Mouse (Mus musculus): ENCODE results near the gene Kctd7. TPM values are rescaled to one million over a fixed set of nuclear protein-coding genes. Genes with fewer than 3 reads are reported as not detected.

Gene Kctd7
- polyA plus RNA-seq, 1 experiment, result 4.5 TPM

DNA sequence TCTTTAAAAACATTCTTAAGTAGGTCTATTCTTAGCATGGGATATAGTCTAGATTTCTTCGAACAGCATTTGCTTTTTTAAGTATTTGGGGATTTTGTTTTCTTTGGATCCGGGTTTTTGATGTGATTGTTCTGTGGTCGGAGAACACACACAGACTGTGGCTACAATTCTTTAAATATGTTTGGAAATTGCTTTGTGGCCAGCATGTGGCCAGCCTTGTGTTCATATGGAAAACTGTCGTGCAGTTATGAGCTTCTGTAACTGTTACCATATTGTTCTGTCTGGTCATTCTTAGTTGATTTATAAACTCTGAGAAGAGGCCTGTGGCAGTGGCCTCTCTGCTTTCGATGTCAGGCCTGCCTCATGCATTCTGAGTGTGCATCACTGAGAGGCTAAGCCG, 26.7 kb upstream of the Kctd7 start:
- H3K36me3 ChIP-seq (ENCODE audit: control insufficient read depth, insufficient read depth), result peaks cover 5% of the 10 kb centered on the region
- no peaks in the 10 kb centered on the region for H3K27me3 ChIP-seq (ENCODE audit: control insufficient read depth, insufficient read depth, insufficient read length)
- H3K79me2 ChIP-seq (ENCODE audit: control insufficient read depth, insufficient read depth), result no peaks in the 10 kb centered on the region
- no peak overlapping the region for H3ac ChIP-seq (ENCODE audit: control insufficient read depth, insufficient read length)
- no peak overlapping the region for H3K4me3 ChIP-seq
- TF ChIP-seq MAX (IDR thresholded peaks at IDR 0.05; ENCODE audit: low read depth) (no peak), MYOD1 (IDR thresholded peaks at IDR 0.05; ENCODE audit: control insufficient read depth in 1 of 3, insufficient read length in 2 of 3, low read depth in 2 of 3) (no peak), CEBPB (IDR thresholded peaks at IDR 0.05; ENCODE audit: insufficient read depth, poor library complexity, severe bottlenecking) (no peak), MYOG (IDR thresholded peaks at IDR 0.05; ENCODE audit: control insufficient read depth in 1 of 3, insufficient read depth in 1 of 3, insufficient read length in 2 of 3, low read depth in 2 of 3) (no peak), TCF3 (IDR thresholded peaks at IDR 0.05; ENCODE audit: insufficient read length, low read depth) (no peak), USF1 (IDR thresholded peaks at IDR 0.05; ENCODE audit: low read depth) (no peak), SRF (IDR thresholded peaks at IDR 0.05; ENCODE audit: control insufficient read depth, insufficient read length, low read depth) (no peak)
- no peak overlapping the region for H3K4me2 ChIP-seq (ENCODE audit: low read depth)

DNA sequence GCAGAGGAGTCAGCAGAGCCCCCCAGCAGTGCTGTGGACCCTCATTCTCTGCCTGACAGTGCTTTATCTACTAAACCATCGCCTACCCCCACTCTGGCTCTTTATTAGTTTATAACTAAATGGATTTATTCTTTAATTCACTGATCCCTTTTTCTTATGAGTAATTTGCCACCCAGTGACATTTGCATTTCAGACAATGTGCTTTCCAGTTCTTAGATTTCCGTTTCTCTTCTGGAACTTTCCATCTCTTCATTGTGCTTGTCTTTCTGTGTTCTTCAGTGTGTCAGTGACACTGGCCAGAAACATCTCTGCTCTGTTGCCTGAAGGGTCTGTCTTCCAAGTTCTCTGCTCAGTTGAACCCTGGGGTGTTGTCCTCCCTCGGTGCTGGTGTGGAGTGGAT, 25.4 kb upstream of the Kctd7 start:
- H3K4me3 ChIP-seq, result no peak overlapping the region
- H3ac ChIP-seq (ENCODE audit: control insufficient read depth, insufficient read length), result no peak overlapping the region
- H3K4me2 ChIP-seq (ENCODE audit: low read depth), result no peak overlapping the region
- TF ChIP-seq REST (IDR thresholded peaks at IDR 0.05; ENCODE audit: insufficient read depth, insufficient read length), result no peak
- no peak for TF ChIP-seq CEBPB (IDR thresholded peaks at IDR 0.05; ENCODE audit: insufficient read depth, poor library complexity, severe bottlenecking)
- TF ChIP-seq POLR2AphosphoS2 (IDR thresholded peaks at IDR 0.05; ENCODE audit: insufficient read length, low read depth), result no peak
- TF ChIP-seq USF1 (IDR thresholded peaks at IDR 0.05; ENCODE audit: low read depth), result no peak
- no peak for TF ChIP-seq TCF3 (IDR thresholded peaks at IDR 0.05; ENCODE audit: insufficient read length, low read depth)
- TF ChIP-seq MAX (IDR thresholded peaks at IDR 0.05; ENCODE audit: low read depth), result no peak
- no peak for TF ChIP-seq E2F4 (IDR thresholded peaks at IDR 0.05; ENCODE audit: insufficient read depth)
- no peak for TF ChIP-seq SRF (IDR thresholded peaks at IDR 0.05; ENCODE audit: control insufficient read depth, insufficient read length, low read depth)
- no peak for TF ChIP-seq MYOD1 (IDR thresholded peaks at IDR 0.05; ENCODE audit: control insufficient read depth in 1 of 3, insufficient read length in 2 of 3, low read depth in 2 of 3)
- TF ChIP-seq POLR2A (IDR thresholded peaks at IDR 0.05; ENCODE audit: insufficient read length, low read depth), result no peak
- no peak for TF ChIP-seq MYOG (IDR thresholded peaks at IDR 0.05; ENCODE audit: control insufficient read depth in 1 of 3, insufficient read depth in 1 of 3, insufficient read length in 2 of 3, low read depth in 2 of 3)
- no peak for TF ChIP-seq TCF12 (IDR thresholded peaks at IDR 0.05; ENCODE audit: insufficient read depth, poor library complexity, severe bottlenecking)
- peaks cover 5% of the 10 kb centered on the region for H3K36me3 ChIP-seq (ENCODE audit: control insufficient read depth, insufficient read depth)
- no peaks in the 10 kb centered on the region for H3K79me2 ChIP-seq (ENCODE audit: control insufficient read depth, insufficient read depth)
- H3K27me3 ChIP-seq (ENCODE audit: control insufficient read depth, insufficient read depth, insufficient read length), result no peaks in the 10 kb centered on the region

DNA sequence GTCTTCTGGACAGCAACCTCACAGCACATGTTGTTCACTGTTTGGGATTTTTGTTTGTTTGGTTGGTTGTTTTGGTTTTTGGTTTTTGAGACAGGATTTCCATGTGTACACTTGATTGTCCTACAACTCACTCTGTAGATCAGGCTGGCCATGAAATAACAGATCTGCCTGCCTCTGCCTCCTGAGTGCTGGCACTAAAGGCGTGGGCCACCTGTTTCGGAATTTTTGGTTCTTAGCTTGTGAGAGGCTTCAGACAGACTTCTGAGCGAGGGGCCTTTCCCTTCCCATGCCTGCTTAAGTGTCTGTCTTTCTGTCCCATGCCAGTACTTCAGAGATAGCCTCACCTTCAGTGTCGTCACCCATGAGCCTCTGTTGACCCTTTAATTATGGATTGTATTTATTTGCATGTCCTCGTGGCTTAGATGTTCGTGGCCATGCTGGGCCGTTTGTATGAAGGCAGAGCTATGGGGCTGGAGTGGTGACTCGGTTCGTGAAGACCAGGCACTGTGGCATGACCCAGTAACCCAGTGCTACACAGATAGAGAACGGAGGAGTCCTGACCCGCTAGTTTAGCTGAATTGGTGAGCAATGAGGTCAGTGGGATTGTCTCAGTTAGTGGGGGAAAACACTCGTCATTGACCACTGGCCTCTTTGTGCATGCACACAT, 24.5 kb upstream of the Kctd7 start:
- Histone ChIP-seq H3K4me3 (no peak overlapping the region), H3K4me2 (ENCODE audit: low read depth) (no peak overlapping the region), H3K36me3 (ENCODE audit: control insufficient read depth, insufficient read depth) (no peaks in the 10 kb centered on the region), H3K79me2 (ENCODE audit: control insufficient read depth, insufficient read depth) (no peaks in the 10 kb centered on the region), H3ac (ENCODE audit: control insufficient read depth, insufficient read length) (no peak overlapping the region), H3K27me3 (ENCODE audit: control insufficient read depth, insufficient read depth, insufficient read length) (no peaks in the 10 kb centered on the region)
- no peak for TF ChIP-seq TCF12 (IDR thresholded peaks at IDR 0.05; ENCODE audit: insufficient read depth, poor library complexity, severe bottlenecking)
- TF ChIP-seq MAX (IDR thresholded peaks at IDR 0.05; ENCODE audit: low read depth), result no peak
- TF ChIP-seq REST (IDR thresholded peaks at IDR 0.05; ENCODE audit: insufficient read depth, insufficient read length), result no peak
- TF ChIP-seq SRF (IDR thresholded peaks at IDR 0.05; ENCODE audit: control insufficient read depth, insufficient read length, low read depth), result no peak
- TF ChIP-seq CEBPB (IDR thresholded peaks at IDR 0.05; ENCODE audit: insufficient read depth, poor library complexity, severe bottlenecking), result no peak
- TF ChIP-seq USF1 (IDR thresholded peaks at IDR 0.05; ENCODE audit: low read depth), result no peak
- TF ChIP-seq E2F4 (IDR thresholded peaks at IDR 0.05; ENCODE audit: insufficient read depth), result no peak
- no peak for TF ChIP-seq MYOG (IDR thresholded peaks at IDR 0.05; ENCODE audit: control insufficient read depth in 1 of 3, insufficient read depth in 1 of 3, insufficient read length in 2 of 3, low read depth in 2 of 3)
- no peak for TF ChIP-seq POLR2A (IDR thresholded peaks at IDR 0.05; ENCODE audit: insufficient read length, low read depth)
- TF ChIP-seq POLR2AphosphoS2 (IDR thresholded peaks at IDR 0.05; ENCODE audit: insufficient read length, low read depth), result no peak
- no peak for TF ChIP-seq TCF3 (IDR thresholded peaks at IDR 0.05; ENCODE audit: insufficient read length, low read depth)
- no peak for TF ChIP-seq MYOD1 (IDR thresholded peaks at IDR 0.05; ENCODE audit: control insufficient read depth in 1 of 3, insufficient read length in 2 of 3, low read depth in 2 of 3)

DNA sequence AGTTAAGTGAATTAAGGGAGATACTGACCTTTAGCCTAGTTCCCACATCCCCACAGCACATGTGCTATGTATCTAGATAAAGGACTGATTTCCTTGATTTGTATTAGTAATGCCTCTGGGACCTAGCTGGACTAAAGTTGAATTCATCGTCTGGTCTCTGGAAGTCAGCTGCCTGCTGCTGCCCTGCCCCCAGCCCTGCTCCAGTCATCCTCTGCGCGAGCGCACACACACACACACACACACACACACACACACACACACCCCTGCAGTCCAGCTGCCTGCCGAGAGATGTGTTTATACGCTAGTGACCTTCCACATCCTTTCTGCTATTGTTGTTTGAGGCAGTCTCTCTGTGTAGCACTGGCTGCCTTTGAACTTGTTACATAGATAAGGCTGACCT, 23.8 kb upstream of the Kctd7 start:
- no peak for TF ChIP-seq TCF3 (IDR thresholded peaks at IDR 0.05; ENCODE audit: insufficient read length, low read depth)
- TF ChIP-seq REST (IDR thresholded peaks at IDR 0.05; ENCODE audit: insufficient read depth, insufficient read length), result no peak
- no peak for TF ChIP-seq TCF12 (IDR thresholded peaks at IDR 0.05; ENCODE audit: insufficient read depth, poor library complexity, severe bottlenecking)
- TF ChIP-seq USF1 (IDR thresholded peaks at IDR 0.05; ENCODE audit: low read depth), result no peak
- TF ChIP-seq CEBPB (IDR thresholded peaks at IDR 0.05; ENCODE audit: insufficient read depth, poor library complexity, severe bottlenecking), result no peak
- TF ChIP-seq MYOD1 (IDR thresholded peaks at IDR 0.05; ENCODE audit: control insufficient read depth in 1 of 3, insufficient read length in 2 of 3, low read depth in 2 of 3), result no peak
- Histone ChIP-seq H3K27me3 (ENCODE audit: control insufficient read depth, insufficient read depth, insufficient read length) (no peaks in the 10 kb centered on the region), H3ac (ENCODE audit: control insufficient read depth, insufficient read length) (no peak overlapping the region), H3K4me2 (ENCODE audit: low read depth) (no peak overlapping the region), H3K79me2 (ENCODE audit: control insufficient read depth, insufficient read depth) (no peaks in the 10 kb centered on the region), H3K36me3 (ENCODE audit: control insufficient read depth, insufficient read depth) (no peaks in the 10 kb centered on the region), H3K4me3 (no peak overlapping the region)

- TF ChIP-seq REST (IDR thresholded peaks at IDR 0.05; ENCODE audit: insufficient read depth, insufficient read length) (no peak), MAX (IDR thresholded peaks at IDR 0.05; ENCODE audit: low read depth) (no peak), USF1 (IDR thresholded peaks at IDR 0.05; ENCODE audit: low read depth) (no peak), E2F4 (IDR thresholded peaks at IDR 0.05; ENCODE audit: insufficient read depth) (no peak), MYOG (IDR thresholded peaks at IDR 0.05; ENCODE audit: control insufficient read depth in 1 of 3, insufficient read depth in 1 of 3, insufficient read length in 2 of 3, low read depth in 2 of 3) (no peak), SRF (IDR thresholded peaks at IDR 0.05; ENCODE audit: control insufficient read depth, insufficient read length, low read depth) (no peak), TCF12 (IDR thresholded peaks at IDR 0.05; ENCODE audit: insufficient read depth, poor library complexity, severe bottlenecking) (no peak), CEBPB (IDR thresholded peaks at IDR 0.05; ENCODE audit: insufficient read depth, poor library complexity, severe bottlenecking) (no peak), TCF3 (IDR thresholded peaks at IDR 0.05; ENCODE audit: insufficient read length, low read depth) (no peak), MYOD1 (IDR thresholded peaks at IDR 0.05; ENCODE audit: control insufficient read depth in 1 of 3, insufficient read length in 2 of 3, low read depth in 2 of 3) (no peak), POLR2A (IDR thresholded peaks at IDR 0.05; ENCODE audit: insufficient read length, low read depth) (no peak), POLR2AphosphoS2 (IDR thresholded peaks at IDR 0.05; ENCODE audit: insufficient read length, low read depth) (no peak)
- H3K4me3 ChIP-seq, result no peak overlapping the region
Measured at GRCm38 (mm10) chr5:130122355-130122754, 22.3 kb upstream of the Kctd7 start.

More at GRCm38 (mm10) chr5:130122355-130122754, 22.3 kb upstream of the Kctd7 start:
- H3K36me3 ChIP-seq (ENCODE audit: control insufficient read depth, insufficient read depth), result no peaks in the 10 kb centered on the region
- H3K27me3 ChIP-seq (ENCODE audit: control insufficient read depth, insufficient read depth, insufficient read length), result no peaks in the 10 kb centered on the region
- no peaks in the 10 kb centered on the region for H3K79me2 ChIP-seq (ENCODE audit: control insufficient read depth, insufficient read depth)
- H3ac ChIP-seq (ENCODE audit: control insufficient read depth, insufficient read length), result no peak overlapping the region
- no peak overlapping the region for H3K4me2 ChIP-seq (ENCODE audit: low read depth)
